Mouse (Mus musculus) forebrain, embryonic 10.5 days (tissue): ENCODE results near the gene Slc35e4. TPM values are rescaled to one million over a fixed set of nuclear protein-coding genes. Genes with fewer than 3 reads are reported as not detected.

ENCODE experiments used
- DNase-seq: peaks from one replicate; pipeline ENCODE4 v3.0.0-alpha.2; 2017; ENCODE audit warnings: low spot score; ENCODE audit errors: extremely low spot score
- H3K27ac ChIP-seq: fragments of 300-500 bp; sonication (generic); 2 replicates; pipeline ENCODE4 v1.5.1; 2016; ENCODE audit warnings: mild to moderate bottlenecking
- H3K27me3 ChIP-seq: fragments of 300-500 bp; sonication (generic); 2 replicates; pipeline ENCODE4 v1.6.1; 2016; ENCODE audit warnings: mild to moderate bottlenecking; ENCODE audit not compliant: poor library complexity, severe bottlenecking
- H3K36me3 ChIP-seq: fragments of 300-500 bp; sonication (generic); replicated peaks from 2 replicates; pipeline ENCODE4 v1.6.1; 2016; ENCODE audit warnings: mild to moderate bottlenecking, moderate library complexity
- H3K4me1 ChIP-seq: fragments of 300-500 bp; sonication (generic); 2 replicates; pipeline ENCODE4 v1.6.1; 2016
- H3K4me3 ChIP-seq: fragments of 300-500 bp; sonication (generic); 2 replicates; pipeline ENCODE4 v1.5.1; 2016; ENCODE audit warnings: mild to moderate bottlenecking, moderate library complexity
- H3K9me3 ChIP-seq: fragments of 300-500 bp; sonication (generic); 2 replicates; pipeline ENCODE4 v1.6.1; 2016; ENCODE audit warnings: mild to moderate bottlenecking, moderate library complexity
- WGBS: fragments of 180-500 bp; shearing (Covaris S2); methylation state at CpG from one replicate; pipeline ENCODE4 v1.1.7; 2016; 5-methylcytosine and 5-hydroxymethylcytosine counted together
- polyA plus RNA-seq: library from polyadenylated mRNA; unstranded; fragments of >200 nt; fragmentation: Nextera tagmentation; extraction: Ambion mirVana; gene quantifications from 2 replicates; pipeline ENCODE4 v1.2.1, GENCODE M21; 2016

Slc35e4 gene
- polyA plus RNA-seq, 1 experiment from 2014 or later = 4.8 TPM

- no peaks in the 10 kb centered on the region for H3K36me3 ChIP-seq
- peaks cover 20% of the 10 kb centered on the region for H3K4me1 ChIP-seq
- no peaks in the 10 kb centered on the region for H3K9me3 ChIP-seq
- no peak for DNase-seq
- no peak overlapping the region for H3K4me3 ChIP-seq
- H3K27me3 ChIP-seq = no peaks in the 10 kb centered on the region; the same call in 1 of the 2 replicates
- WGBS = 88% methylated on average over 9 of the region's 9 CpGs
- H3K27ac ChIP-seq = no peak overlapping the region
These were observed 19.4 kb upstream of the Slc35e4 start for GRCm38 (mm10) chr11:3933756-3934285.

GRCm38 (mm10) chr11:3931511-3932211, 17.2 kb upstream of the Slc35e4 start, which contains the start of gene Tcn2:
Gene Tcn2 (minus strand): TSS chr11:3932159.
- Histone ChIP-seq H3K27me3 (no peaks in the 10 kb centered on the region; the same call in 1 of the 2 replicates), H3K36me3 (no peaks in the 10 kb centered on the region), H3K9me3 (no peaks in the 10 kb centered on the region), H3K27ac (peak within 1 kb of the TSS; percentile 83), H3K4me3 (peak within 1 kb of the TSS; percentile 71), H3K4me1 (peaks cover 20% of the 10 kb centered on the region)
- peak; percentile 83 for DNase-seq
- under 1% methylated on average over 23 of the region's 26 CpGs for WGBS

GRCm38 (mm10) chr11:3930931-3931330, 16.5 kb upstream of the Slc35e4 start:
- Histone ChIP-seq H3K9me3 (no peaks in the 10 kb centered on the region), H3K4me1 (peaks cover 20% of the 10 kb centered on the region), H3K36me3 (peaks cover 1% of the 10 kb centered on the region; the same call in 1 of the 2 replicates), H3K27ac (peak overlapping the region; percentile 83), H3K4me3 (peak overlapping the region; percentile 71), H3K27me3 (no peaks in the 10 kb centered on the region; the same call in 1 of the 2 replicates)
- 28% methylated on average over 6 of the region's 6 CpGs for WGBS
- DNase-seq = no peak

GRCm38 (mm10) chr11:3930019-3930418, 15.6 kb upstream of the Slc35e4 start:
- H3K4me3 ChIP-seq = no peak overlapping the region
- no peak overlapping the region for H3K27ac ChIP-seq
- H3K9me3 ChIP-seq = no peaks in the 10 kb centered on the region
- no peak for DNase-seq
- WGBS = 90% methylated on average over 4 of the region's 4 CpGs
- H3K4me1 ChIP-seq = peaks cover 20% of the 10 kb centered on the region
- H3K27me3 ChIP-seq = no peaks in the 10 kb centered on the region; the same call in 1 of the 2 replicates
- peaks cover 8% of the 10 kb centered on the region; the same call in 1 of the 2 replicates for H3K36me3 ChIP-seq

- no peaks in the 10 kb centered on the region for H3K9me3 ChIP-seq
- no peak for DNase-seq
- H3K27me3 ChIP-seq = no peaks in the 10 kb centered on the region
- H3K4me3 ChIP-seq = no peak overlapping the region
- H3K4me1 ChIP-seq = peaks cover 2% of the 10 kb centered on the region
- no peak overlapping the region for H3K27ac ChIP-seq
- WGBS = 90% methylated on average over 10 of the region's 10 CpGs
- H3K36me3 ChIP-seq = peaks cover 28% of the 10 kb centered on the region
These were observed 11.5 kb upstream of the Slc35e4 start for GRCm38 (mm10) chr11:3925916-3926315.

GRCm38 (mm10) chr11:3922731-3923130, 8.3 kb upstream of the Slc35e4 start:
- no peaks in the 10 kb centered on the region for H3K9me3 ChIP-seq
- H3K27ac ChIP-seq = no peak overlapping the region
- H3K4me1 ChIP-seq = no peaks in the 10 kb centered on the region
- WGBS = 94% methylated on average over 6 of the region's 6 CpGs
- H3K27me3 ChIP-seq = no peaks in the 10 kb centered on the region
- no peak overlapping the region for H3K4me3 ChIP-seq
- no peak for DNase-seq
- peaks cover 28% of the 10 kb centered on the region for H3K36me3 ChIP-seq

- Histone ChIP-seq H3K27me3 (no peaks in the 10 kb centered on the region), H3K4me1 (no peaks in the 10 kb centered on the region), H3K27ac (no peak overlapping the region), H3K4me3 (no peak overlapping the region), H3K9me3 (no peaks in the 10 kb centered on the region), H3K36me3 (peaks cover 28% of the 10 kb centered on the region)
- WGBS = 91% methylated on average over 9 of the region's 9 CpGs
- no peak for DNase-seq
These were observed 7.7 kb upstream of the Slc35e4 start for GRCm38 (mm10) chr11:3922115-3922514.

- no peak overlapping the region for H3K4me3 ChIP-seq
- DNase-seq = peak; percentile 29
- H3K36me3 ChIP-seq = peaks cover 28% of the 10 kb centered on the region
- H3K27ac ChIP-seq = no peak overlapping the region
- WGBS = 30% methylated on average over 8 of the region's 8 CpGs
- H3K27me3 ChIP-seq = no peaks in the 10 kb centered on the region
- H3K4me1 ChIP-seq = no peaks in the 10 kb centered on the region
- H3K9me3 ChIP-seq = no peaks in the 10 kb centered on the region
These were observed 6.9 kb upstream of the Slc35e4 start for GRCm38 (mm10) chr11:3921281-3921850.

- H3K27me3 ChIP-seq = no peaks in the 10 kb centered on the region
- DNase-seq = no peak
- H3K27ac ChIP-seq = no peak overlapping the region
- no peaks in the 10 kb centered on the region for H3K9me3 ChIP-seq
- no peak overlapping the region for H3K4me3 ChIP-seq
- H3K4me1 ChIP-seq = no peaks in the 10 kb centered on the region
- peaks cover 22% of the 10 kb centered on the region for H3K36me3 ChIP-seq
- 94% methylated on average over 7 of the region's 7 CpGs for WGBS
These were observed 6.0 kb upstream of the Slc35e4 start for GRCm38 (mm10) chr11:3920476-3920875.

- H3K27ac ChIP-seq = no peak overlapping the region
- peaks cover 12% of the 10 kb centered on the region for H3K4me1 ChIP-seq
- no peak for DNase-seq
- H3K36me3 ChIP-seq = peaks cover 14% of the 10 kb centered on the region
- no peaks in the 10 kb centered on the region for H3K27me3 ChIP-seq
- H3K4me3 ChIP-seq = no peak overlapping the region
- 79% methylated on average over 1 of the region's 1 CpGs for WGBS
- H3K9me3 ChIP-seq = no peaks in the 10 kb centered on the region
These were observed 4.3 kb upstream of the Slc35e4 start for GRCm38 (mm10) chr11:3918738-3919137.

- peak overlapping the region; percentile 83 for H3K27ac ChIP-seq
- under 1% methylated on average over 65 of the region's 65 CpGs for WGBS
- H3K4me1 ChIP-seq = peaks cover 54% of the 10 kb centered on the region
- no peaks in the 10 kb centered on the region for H3K9me3 ChIP-seq
- DNase-seq = peak; percentile 88
- H3K27me3 ChIP-seq = peaks cover 22% of the 10 kb centered on the region
- peak overlapping the region; percentile 74 for H3K4me3 ChIP-seq
- H3K36me3 ChIP-seq = no peaks in the 10 kb centered on the region
These were observed 952 bp downstream of the Slc35e4 start for GRCm38 (mm10) chr11:3913316-3914108.

- H3K27me3 ChIP-seq = peaks cover 22% of the 10 kb centered on the region
- H3K27ac ChIP-seq = peak overlapping the region; percentile 83
- no peaks in the 10 kb centered on the region for H3K36me3 ChIP-seq
- H3K4me3 ChIP-seq = peak overlapping the region; percentile 74
- H3K4me1 ChIP-seq = peaks cover 60% of the 10 kb centered on the region
- no peaks in the 10 kb centered on the region for H3K9me3 ChIP-seq
- peak; percentile 49 for DNase-seq
- WGBS = 2% methylated on average over 16 of the region's 16 CpGs
These were observed 1.6 kb downstream of the Slc35e4 start for GRCm38 (mm10) chr11:3912875-3913271.
